Mouse (Mus musculus) monocyte, adult 5-6 weeks (primary cell): ENCODE measurements around the gene Sesn3. TPM values are rescaled to one million over a fixed set of nuclear protein-coding genes. Genes with fewer than 3 reads are reported as not detected.

ENCODE experiments used
- ATAC-seq: fragments of 153-309, 156-312 bp; replicated peaks from 2 replicates; pipeline ENCODE4 v1.8.0; 2017; ENCODE audit warnings: mild to moderate bottlenecking; ENCODE audit not compliant: low TSS enrichment, insufficient number of reproducible peaks, severe bottlenecking, poor library complexity, low FRiP score
- total RNA-seq: library from RNA; stranded (forward); fragments of 200-1000, 200-491, 200-594 nt; gene quantifications from 3 replicates; pipeline ENCODE4 v1.2.3, GENCODE M21; 2017

Gene Sesn3
- total RNA-seq, 1 experiment from 2014 or later, result 24.4 TPM

DNA sequence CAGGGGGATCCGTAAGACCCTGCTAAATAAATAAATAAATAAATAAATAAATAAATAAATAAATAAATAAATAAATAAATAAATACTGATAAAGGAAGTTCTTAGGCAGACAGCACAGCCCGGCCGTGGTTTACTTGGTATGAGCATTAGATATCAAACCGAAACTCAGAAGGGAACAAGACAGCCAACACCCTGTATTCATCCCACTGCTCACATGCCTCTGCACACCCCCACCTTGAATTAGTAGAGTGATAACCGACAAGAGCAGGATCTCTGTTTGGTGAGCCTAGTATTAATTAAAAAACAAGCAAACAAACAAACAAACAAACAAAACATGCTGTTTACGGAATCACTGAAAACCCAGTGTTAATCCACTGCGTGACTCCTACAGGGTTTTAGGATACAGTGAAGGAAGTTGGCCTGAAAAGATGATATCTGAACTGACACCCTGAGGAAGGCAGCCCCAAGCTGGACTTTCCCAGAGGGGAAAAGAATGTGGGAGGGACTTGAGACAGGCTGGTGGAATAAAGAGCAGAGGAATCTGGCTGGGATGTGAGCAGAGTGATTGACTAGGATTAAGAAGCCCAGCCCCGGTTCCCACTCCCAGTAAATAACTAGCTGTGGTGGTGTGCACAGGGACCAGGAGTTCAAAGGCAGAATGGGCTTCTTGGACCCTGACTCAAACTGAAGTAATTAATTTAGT, 106.6 kb downstream of the Sesn3 start, which contains the start of gene Endod1:
Gene Endod1 (minus strand): TSS at position 155 of the 703 bp plus-strand sequence.
- ATAC-seq, result no peak

- ATAC-seq, result no peak
These were observed 107.5 kb downstream of the Sesn3 start for GRCm38 (mm10) chr9:14382256-14382791.

Other genes with a start within 250 kb of the Sesn3 start
- gene Endod1, start 106.4 kb downstream of the Sesn3 start, total RNA-seq, result 9.1 to 14.7 TPM (median 11.1 TPM) in 3 replicates
- 0.68 to 1.7 TPM (median 0.85 TPM) in 3 replicates for gene Kdm4d, start 225.4 kb downstream of the Sesn3 start, total RNA-seq
- 234 to 340 TPM (median 320 TPM) in 3 replicates for gene Cwc15, start 225.6 kb downstream of the Sesn3 start, total RNA-seq